Mouse (Mus musculus) liver, embryonic 18 days (tissue): Measurements from ENCODE around the gene Mtch2. TPM values are rescaled to one million over a fixed set of nuclear protein-coding genes. Genes with fewer than 3 reads are reported as not detected.

Experiments
- polyA plus RNA-seq: library from polyadenylated mRNA; depleted of rRNA; stranded (reverse); fragments of >200 nt; gene quantifications from 2 replicates; pipeline ENCODE4 v1.2.3, GENCODE M21; 2012; rRNA removed

The Mtch2 gene
- polyA plus RNA-seq, result 93.6 and 104 TPM in 2 replicates

GRCm38 (mm10) chr2:90846955-90847680 is at the start of gene Mtch2:
TSS of gene Mtch2 (plus strand) at chr2:90847155.

DNA sequence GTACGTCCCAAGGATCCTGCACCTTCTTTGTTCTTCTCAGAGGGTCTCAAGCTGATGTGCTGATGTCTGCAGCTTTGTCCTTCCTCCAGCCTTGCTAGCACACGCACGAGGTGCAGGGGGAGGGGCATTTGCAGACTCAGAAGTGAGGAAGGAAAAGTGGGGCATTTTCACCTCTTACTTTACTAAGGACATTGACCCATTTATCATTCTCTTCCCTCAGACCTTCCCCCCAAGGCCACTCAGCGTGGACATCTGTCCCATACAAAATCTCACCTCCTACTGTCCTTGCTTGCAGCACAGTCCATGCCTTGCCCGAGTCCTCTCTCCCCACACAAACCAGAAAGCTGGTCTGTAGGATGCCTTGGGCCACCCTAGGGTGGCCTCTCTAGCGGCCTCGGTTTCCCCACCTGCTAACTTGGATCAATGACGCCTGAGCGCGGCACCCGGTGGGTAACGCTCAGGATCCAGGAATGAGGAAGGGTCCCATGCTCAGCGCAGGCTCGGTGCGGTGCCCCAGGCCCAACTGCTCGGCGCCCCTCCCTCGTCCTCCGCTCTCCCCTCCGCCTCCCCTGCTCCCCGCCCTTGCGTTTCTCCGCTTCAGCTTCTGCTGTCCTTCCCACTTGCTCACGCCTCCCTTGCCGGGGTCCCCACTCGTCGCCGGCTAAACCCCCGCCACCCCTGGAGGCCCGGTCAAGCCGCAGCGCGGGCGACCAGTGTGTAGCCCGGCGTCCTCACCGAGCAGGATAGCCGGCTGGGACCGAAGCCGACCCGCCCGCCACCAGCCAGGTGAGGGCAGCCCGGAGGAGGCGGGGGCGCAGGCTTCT is 38.5 kb downstream of the Mtch2 start, which contains the start of gene C1qtnf4:
Gene C1qtnf4, plus strand, starts transcription at position 643 of the 824 bp plus-strand sequence.

GRCm38 (mm10) chr2:90904076-90904855 is 57.3 kb downstream of the Mtch2 start, which contains the start of the genes Kbtbd4 and Ndufs3:
TSS of gene Kbtbd4 (plus strand) at chr2:90904740.
TSS of gene Ndufs3 (minus strand) at chr2:90904827.

Other genes starting within 250 kb of the Mtch2 start
- 10.2 and 11.6 TPM in 2 replicates for gene Nup160, start 169.9 kb upstream of the Mtch2 start, polyA plus RNA-seq
- gene Fnbp4, start 101.8 kb upstream of the Mtch2 start, polyA plus RNA-seq, result 22.7 and 28.1 TPM in 2 replicates
- gene Agbl2, start 64.4 kb upstream of the Mtch2 start, polyA plus RNA-seq, result 0.05 and 0.10 TPM in 2 replicates
- gene C1qtnf4, start 38.7 kb downstream of the Mtch2 start, polyA plus RNA-seq, result 0.96 and 1.2 TPM in 2 replicates
- gene Kbtbd4, start 57.6 kb downstream of the Mtch2 start, polyA plus RNA-seq, result 7.3 and 7.7 TPM in 2 replicates
- 134 and 142 TPM in 2 replicates for gene Ndufs3, start 57.7 kb downstream of the Mtch2 start, polyA plus RNA-seq
- gene Celf1, start 93.2 kb downstream of the Mtch2 start, polyA plus RNA-seq, result 28.5 and 32.5 TPM in 2 replicates
- gene Rapsn, start 188.5 kb downstream of the Mtch2 start, polyA plus RNA-seq, result 0.53 and 0.76 TPM in 2 replicates
- gene Psmc3, start 206.9 kb downstream of the Mtch2 start, polyA plus RNA-seq, result 80.8 and 83.0 TPM in 2 replicates
- gene Slc39a13, start 223.3 kb downstream of the Mtch2 start, polyA plus RNA-seq, result 16.2 and 19.2 TPM in 2 replicates
- 38.8 and 46.7 TPM in 2 replicates for gene Spi1, start 235.2 kb downstream of the Mtch2 start, polyA plus RNA-seq